Mouse (Mus musculus): ENCODE data around the gene Fam228b. TPM values are rescaled to one million over a fixed set of nuclear protein-coding genes. Genes with fewer than 3 reads are reported as not detected.
A peak's percentile ranks its signal among the peaks of the same experiment; 100 is the strongest.
"Not testable (repeated sequence)": the region's sequence is repeated elsewhere in the genome, so short reads cannot be mapped to it uniquely, and the experiment has no call there.

Gene Fam228b
- 2.8 TPM in 2 replicates for polyA plus RNA-seq (2015; fragmentation: Nextera tagmentation; extraction: Ambion mirVana)

DNA sequence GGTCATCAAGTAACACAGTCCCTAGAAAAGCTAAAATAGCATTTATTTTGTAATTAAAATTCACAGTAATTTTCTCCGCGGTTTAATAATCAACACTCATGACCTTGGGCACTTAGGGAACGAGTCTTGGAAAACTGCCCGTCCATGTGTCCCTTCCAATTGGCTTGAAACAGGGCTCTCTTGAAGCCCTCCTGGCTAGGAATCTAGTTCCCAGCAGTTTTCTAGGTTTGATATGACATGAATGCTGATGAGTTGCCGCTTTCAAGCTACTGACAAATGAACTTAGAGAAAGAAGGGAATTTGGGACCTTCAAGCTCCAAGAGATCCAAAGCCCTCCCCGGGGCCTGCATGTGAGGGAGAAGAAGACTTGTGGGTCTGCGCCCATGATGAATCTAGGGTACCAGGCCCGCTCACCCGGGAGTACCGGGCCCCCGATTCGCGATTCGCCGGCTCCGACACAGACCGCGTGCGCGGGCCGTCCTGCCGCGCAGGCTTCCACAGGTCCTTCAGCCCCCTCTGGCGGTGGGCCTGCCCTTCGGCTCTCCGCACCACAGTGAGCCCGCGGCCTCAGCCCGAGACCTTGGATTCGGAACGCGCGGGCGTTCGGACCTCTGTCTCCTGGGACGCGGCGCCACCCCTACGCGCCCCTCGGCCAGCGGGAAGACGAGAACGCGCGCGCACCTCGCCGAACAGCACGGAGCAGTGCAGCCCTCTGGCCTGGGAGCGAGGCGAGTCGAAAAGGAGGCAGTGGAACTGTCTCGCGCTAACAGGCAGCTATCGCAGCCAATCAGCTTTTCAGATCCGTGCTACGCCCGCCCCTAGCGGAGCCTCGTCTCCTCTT, at the start of gene Fam228b, which contains the start of gene Pfn4:
TSS of gene Fam228b (minus strand) at position 776 of the 841 bp plus-strand sequence.
TSS of gene Pfn4 (plus strand) at position 531 of the 841 bp plus-strand sequence.
- no peaks in the 10 kb centered on the region for H3K9me3 ChIP-seq
- 3% methylated on average over 54 of the region's 61 CpGs for WGBS
- H3K9ac ChIP-seq: peak within 1 kb of the TSS; percentile 86
- no peaks in the 10 kb centered on the region for H3K27me3 ChIP-seq (replicated peaks)
- no peaks in the 10 kb centered on the region for H3K36me3 ChIP-seq
- H3K4me2 ChIP-seq: peak within 1 kb of the TSS; percentile 78
- H3K27ac ChIP-seq (replicated peaks): peak within 1 kb of the TSS; percentile 84
- peaks cover 5% of the 10 kb centered on the region for H3K4me1 ChIP-seq
- H3K4me3 ChIP-seq: peak within 1 kb of the TSS; percentile 66
- ATAC-seq (ENCODE audit: extremely low read depth, insufficient number of reproducible peaks, low FRiP score, low TSS enrichment): peak; percentile 90

DNA sequence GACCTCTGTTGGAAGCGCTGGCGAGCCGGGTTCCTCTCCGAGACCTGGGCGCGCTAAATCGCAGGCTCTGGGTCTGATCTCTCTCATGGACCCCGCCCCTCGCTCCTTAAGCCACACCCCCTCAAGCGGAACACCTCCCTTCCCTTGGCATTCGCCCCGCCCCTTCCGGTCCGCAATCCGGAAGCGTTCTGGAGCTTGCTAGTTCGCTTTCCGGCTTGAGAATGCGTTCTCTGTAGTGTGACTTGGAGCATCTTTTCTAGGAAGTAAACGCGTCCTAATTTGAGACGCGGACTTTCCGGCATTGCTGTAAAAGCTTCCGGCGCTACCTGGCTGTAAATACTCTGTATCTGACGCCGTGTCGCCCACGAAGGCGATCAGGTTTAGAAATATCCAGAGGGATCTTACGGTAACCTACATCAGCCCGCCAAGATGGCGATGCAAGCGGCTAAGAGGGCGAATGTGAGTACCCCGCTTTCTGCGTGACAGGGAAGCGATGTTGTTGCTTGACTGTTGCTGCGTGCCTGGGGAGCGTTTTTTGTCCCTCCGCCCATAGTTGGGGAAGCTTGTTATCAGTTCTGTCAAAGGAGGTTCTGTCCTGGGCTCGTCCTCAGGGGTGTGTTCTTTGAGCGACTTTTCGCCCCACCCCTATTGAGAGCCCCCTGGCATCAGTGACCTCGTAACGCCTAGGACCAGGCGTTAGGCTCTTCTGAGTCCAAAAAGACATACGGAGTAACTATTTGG, 48.5 kb upstream of the Fam228b start, which contains the start of gene Sf3b6:
TSS of gene Sf3b6 (plus strand) at position 184 of the 741 bp plus-strand sequence.
- H3K4me3 ChIP-seq: peak within 1 kb of the TSS; percentile 89
- no peaks in the 10 kb centered on the region for H3K9me3 ChIP-seq
- H3K36me3 ChIP-seq: peaks cover 25% of the 10 kb centered on the region
- H3K9ac ChIP-seq: peak within 1 kb of the TSS; percentile 89
- no peaks in the 10 kb centered on the region for H3K27me3 ChIP-seq (replicated peaks)
- H3K4me2 ChIP-seq: peak within 1 kb of the TSS; percentile 89
- WGBS: under 1% methylated on average over 49 of the region's 49 CpGs
- peak; percentile 96 for ATAC-seq (ENCODE audit: extremely low read depth, insufficient number of reproducible peaks, low FRiP score, low TSS enrichment)
- H3K4me1 ChIP-seq: peaks cover 21% of the 10 kb centered on the region
- peak within 1 kb of the TSS; percentile 92 for H3K27ac ChIP-seq (replicated peaks)

DNA sequence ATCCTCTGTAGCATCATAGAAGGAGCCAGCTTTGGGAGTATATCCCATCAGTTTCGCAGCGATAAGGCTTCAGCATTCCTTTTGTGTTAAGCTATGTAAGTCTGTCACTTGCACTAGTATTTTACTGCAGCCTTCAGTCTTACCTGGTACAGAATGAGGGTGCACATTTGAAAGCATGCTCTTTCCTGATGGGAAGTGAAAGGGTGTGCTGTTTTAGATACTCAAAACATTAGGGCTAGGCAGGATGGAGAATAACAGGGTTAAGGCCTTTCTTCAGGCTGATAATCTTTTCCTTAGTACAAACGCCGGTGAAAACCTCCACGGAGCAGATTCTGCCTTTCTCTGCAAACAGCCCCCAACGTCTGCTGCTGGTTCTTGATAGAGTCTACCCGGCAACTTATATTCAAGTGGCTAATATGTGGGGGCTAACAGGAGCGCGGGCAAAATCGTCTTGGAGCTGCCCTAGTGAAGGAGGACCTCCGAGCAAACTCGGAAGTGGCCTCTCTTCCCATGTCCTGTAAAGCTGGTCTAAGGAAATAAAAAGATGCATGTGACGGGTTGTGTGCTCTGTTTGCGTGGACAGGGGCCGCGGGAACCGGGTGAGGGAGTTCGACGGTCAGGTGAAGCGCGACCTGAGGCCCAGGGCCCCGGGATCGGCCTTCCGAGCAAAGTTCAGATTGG, 47.8 kb upstream of the Fam228b start:
- H3K4me1 ChIP-seq: peaks cover 21% of the 10 kb centered on the region
- 7% methylated on average over 24 of the region's 24 CpGs for WGBS
- peak overlapping the region; percentile 89 for H3K9ac ChIP-seq
- ATAC-seq (ENCODE audit: extremely low read depth, insufficient number of reproducible peaks, low FRiP score, low TSS enrichment): no peak
- H3K36me3 ChIP-seq: peaks cover 18% of the 10 kb centered on the region
- no peaks in the 10 kb centered on the region for H3K9me3 ChIP-seq
- peak overlapping the region; percentile 92 for H3K27ac ChIP-seq (replicated peaks)
- H3K27me3 ChIP-seq (replicated peaks): no peaks in the 10 kb centered on the region
- peak overlapping the region; percentile 85 for H3K4me2 ChIP-seq
- H3K4me3 ChIP-seq: peak overlapping the region; percentile 89

DNA sequence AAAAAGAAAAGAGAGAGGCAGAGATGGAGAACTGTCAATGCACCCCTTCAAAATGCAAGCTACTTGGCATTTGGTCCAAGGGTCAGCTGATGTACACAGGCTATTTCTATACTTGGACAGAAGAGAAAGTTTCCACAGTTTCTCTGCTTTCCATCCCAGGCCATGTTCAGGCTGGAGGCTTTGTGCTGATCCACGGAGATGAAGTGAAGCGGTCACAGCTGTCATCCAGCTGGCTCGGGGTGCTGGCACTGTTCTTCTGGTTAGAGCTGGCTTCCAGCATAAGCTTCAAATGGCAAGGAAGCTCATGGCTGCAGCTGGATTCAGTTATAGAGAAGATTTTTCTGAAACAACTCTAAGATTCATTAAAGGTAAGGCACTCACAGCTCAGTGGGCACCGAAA, 44.6 kb upstream of the Fam228b start:
- WGBS: 83% methylated on average over 4 of the region's 4 CpGs
- H3K36me3 ChIP-seq: no peaks in the 10 kb centered on the region
- no peak for ATAC-seq (ENCODE audit: extremely low read depth, insufficient number of reproducible peaks, low FRiP score, low TSS enrichment)

DNA sequence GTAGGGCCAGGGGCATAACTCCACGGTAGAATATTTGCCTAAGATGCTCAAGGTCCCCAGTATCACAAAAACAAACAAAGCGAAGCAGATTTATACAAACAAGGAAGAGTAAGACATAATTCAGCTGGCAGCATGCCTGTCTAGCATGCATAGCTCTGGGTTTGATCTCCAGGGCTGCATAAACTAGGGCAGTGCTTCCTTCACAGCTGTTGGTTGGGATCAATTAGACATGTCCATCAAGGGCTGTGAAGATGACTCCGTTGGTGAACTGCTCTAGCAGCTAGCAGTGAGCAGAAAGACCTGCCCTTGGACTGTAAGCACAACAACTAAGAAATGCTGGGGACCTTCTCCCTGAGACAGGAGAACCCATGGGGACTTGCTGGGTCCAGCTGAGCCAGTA, 42.6 kb upstream of the Fam228b start:
- Histone ChIP-seq H3K36me3 (no peaks in the 10 kb centered on the region), H3K4me2 (no peak overlapping the region), H3K4me1 (peaks cover 6% of the 10 kb centered on the region), H3K9me3 (peaks cover 7% of the 10 kb centered on the region), H3K27me3 (replicated peaks) (no peaks in the 10 kb centered on the region), H3K9ac (no peak overlapping the region), H3K27ac (replicated peaks) (no peak overlapping the region), H3K4me3 (no peak overlapping the region)
- WGBS: 51% methylated on average over 3 of the region's 3 CpGs
- ATAC-seq (ENCODE audit: extremely low read depth, insufficient number of reproducible peaks, low FRiP score, low TSS enrichment): no peak

More for the DNA sequence above, 44.6 kb upstream of the Fam228b start:
- Histone ChIP-seq H3K4me3 (no peak overlapping the region), H3K9ac (no peak overlapping the region), H3K9me3 (peaks cover 7% of the 10 kb centered on the region), H3K27me3 (replicated peaks) (no peaks in the 10 kb centered on the region), H3K4me1 (peaks cover 16% of the 10 kb centered on the region), H3K4me2 (no peak overlapping the region), H3K27ac (replicated peaks) (no peak overlapping the region)

DNA sequence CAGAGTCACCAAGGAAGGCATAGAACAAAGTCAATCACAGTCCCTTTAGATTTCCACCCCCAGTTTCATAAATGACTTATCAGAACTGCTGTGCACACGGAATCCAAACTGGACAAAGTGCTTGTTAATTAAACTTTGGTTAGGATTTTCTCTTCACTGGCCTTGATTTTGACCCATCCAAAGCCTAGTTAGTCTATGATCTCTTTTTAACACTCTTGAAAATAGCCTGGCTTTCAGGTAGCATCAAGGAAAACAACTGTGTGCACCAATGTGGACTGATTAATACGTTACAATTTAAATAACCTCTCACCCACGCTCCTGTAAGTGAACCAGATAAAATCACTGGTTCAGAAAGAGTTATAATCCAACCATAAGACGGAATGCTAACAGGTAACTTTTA, 42.0 kb upstream of the Fam228b start:
- Histone ChIP-seq H3K36me3 (no peaks in the 10 kb centered on the region), H3K9me3 (peaks cover 7% of the 10 kb centered on the region), H3K9ac (no peak overlapping the region), H3K27ac (replicated peaks) (no peak overlapping the region), H3K27me3 (replicated peaks) (no peaks in the 10 kb centered on the region), H3K4me1 (no peaks in the 10 kb centered on the region), H3K4me3 (no peak overlapping the region), H3K4me2 (no peak overlapping the region)
- 64% methylated on average over 4 of the region's 4 CpGs for WGBS
- no peak for ATAC-seq (ENCODE audit: extremely low read depth, insufficient number of reproducible peaks, low FRiP score, low TSS enrichment)

DNA sequence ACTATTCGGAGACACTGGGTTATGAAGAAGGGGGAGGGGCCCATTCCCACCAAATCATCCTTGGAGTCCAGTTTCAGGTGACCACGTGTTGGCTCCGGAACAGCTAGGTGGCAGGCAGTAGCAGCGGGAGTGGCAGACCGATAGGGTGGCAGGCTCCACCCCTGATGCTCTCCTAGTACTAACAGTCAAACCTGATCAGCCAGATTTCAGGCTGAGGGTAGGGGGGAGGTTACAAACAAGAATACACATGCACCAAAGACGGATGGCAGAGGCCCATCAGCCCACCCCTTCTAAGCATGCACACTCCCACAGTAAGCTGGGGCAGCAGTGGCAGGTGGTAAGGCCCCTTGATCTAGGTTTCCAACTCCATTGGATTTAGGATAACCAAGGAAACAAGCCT, 28.4 kb upstream of the Fam228b start:
- not testable (repeated sequence) for H3K4me2 ChIP-seq; H3K27me3 ChIP-seq (replicated peaks); H3K4me1 ChIP-seq; H3K27ac ChIP-seq (replicated peaks); H3K4me3 ChIP-seq; H3K9ac ChIP-seq; H3K36me3 ChIP-seq; ATAC-seq (ENCODE audit: extremely low read depth, insufficient number of reproducible peaks, low FRiP score, low TSS enrichment)
- peaks cover 11% of the 10 kb centered on the region; the same call in 1 of the 2 replicates for H3K9me3 ChIP-seq
- 68% methylated on average over 6 of the region's 6 CpGs for WGBS

DNA sequence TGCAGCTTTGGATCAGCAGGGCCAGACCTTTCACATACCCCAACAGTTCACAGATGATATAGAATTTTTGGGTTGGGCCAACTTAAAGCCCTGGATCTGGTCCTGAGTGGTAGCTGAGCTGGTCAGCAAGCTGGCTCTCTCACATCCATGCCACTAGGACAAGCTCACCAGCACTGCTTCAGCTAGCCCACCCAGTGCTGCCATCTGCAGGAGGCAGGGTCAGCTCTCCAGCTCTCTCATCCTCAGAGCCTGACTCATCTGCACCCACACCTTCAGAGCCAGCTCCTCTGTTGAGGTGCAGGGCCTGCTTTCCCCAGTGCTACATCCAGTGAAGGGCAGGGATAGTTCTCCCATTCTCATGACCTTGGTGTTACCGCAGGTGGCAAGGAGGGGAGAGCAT, 24.7 kb upstream of the Fam228b start:
- H3K4me2 ChIP-seq: no peak overlapping the region
- no peak overlapping the region for H3K27ac ChIP-seq (replicated peaks)
- no peaks in the 10 kb centered on the region for H3K36me3 ChIP-seq
- no peaks in the 10 kb centered on the region for H3K27me3 ChIP-seq (replicated peaks)
- WGBS: 70% methylated on average over 1 of the region's 1 CpGs
- ATAC-seq (ENCODE audit: extremely low read depth, insufficient number of reproducible peaks, low FRiP score, low TSS enrichment): no peak
- H3K9ac ChIP-seq: no peak overlapping the region
- no peak overlapping the region for H3K4me3 ChIP-seq
- no peaks in the 10 kb centered on the region for H3K4me1 ChIP-seq
- no peaks in the 10 kb centered on the region for H3K9me3 ChIP-seq

DNA sequence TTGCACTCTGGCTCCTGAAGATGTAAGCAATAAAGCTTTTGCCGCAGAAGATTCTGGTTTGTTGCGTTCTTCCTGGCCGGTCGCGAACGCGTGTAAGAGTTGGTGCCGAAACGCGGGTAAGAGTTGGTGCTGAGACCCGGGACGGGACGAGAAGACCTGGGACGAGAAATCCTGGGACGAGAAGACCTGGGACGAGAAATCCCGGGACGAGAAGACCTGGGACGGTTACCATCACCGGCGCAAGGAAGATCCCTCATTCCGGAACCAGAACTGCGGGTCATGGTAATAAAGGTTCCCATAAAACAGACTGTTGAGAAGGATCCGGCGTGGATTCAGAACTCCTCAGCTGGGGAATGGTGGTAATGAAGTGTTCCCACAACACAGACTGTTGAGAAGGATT, 19.1 kb upstream of the Fam228b start:
- H3K9ac ChIP-seq; ATAC-seq (ENCODE audit: extremely low read depth, insufficient number of reproducible peaks, low FRiP score, low TSS enrichment); H3K4me2 ChIP-seq; H3K9me3 ChIP-seq; H3K4me1 ChIP-seq; H3K4me3 ChIP-seq; H3K27ac ChIP-seq (replicated peaks); H3K36me3 ChIP-seq; H3K27me3 ChIP-seq (replicated peaks): not testable (repeated sequence)
- WGBS: 88% methylated on average over 25 of the region's 25 CpGs

DNA sequence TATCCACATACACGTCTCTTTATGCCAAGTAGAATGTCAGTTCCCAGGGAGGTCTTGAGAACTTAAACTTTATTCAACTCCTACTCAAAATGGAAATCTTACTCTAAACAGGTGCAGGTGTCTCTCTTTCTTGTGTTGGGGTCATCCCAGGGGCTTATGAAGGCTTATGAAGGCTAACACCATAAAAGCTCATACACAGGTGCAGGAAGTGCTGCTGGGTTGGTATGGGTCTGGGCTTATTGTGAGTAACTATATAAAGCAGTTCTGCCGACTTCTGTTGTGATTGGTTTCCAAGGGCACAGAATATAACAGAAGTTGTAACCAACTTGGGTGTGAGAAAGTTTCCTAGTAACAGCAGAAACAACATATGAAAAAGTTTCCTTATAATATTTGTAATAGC, 15.4 kb upstream of the Fam228b start:
- H3K9ac ChIP-seq: no peak overlapping the region
- WGBS: 56% methylated on average over 2 of the region's 2 CpGs
- no peak overlapping the region for H3K27ac ChIP-seq (replicated peaks)
- no peaks in the 10 kb centered on the region for H3K4me1 ChIP-seq
- H3K4me3 ChIP-seq: no peak overlapping the region
- H3K27me3 ChIP-seq (replicated peaks): no peaks in the 10 kb centered on the region
- H3K9me3 ChIP-seq: no peaks in the 10 kb centered on the region
- no peak for ATAC-seq (ENCODE audit: extremely low read depth, insufficient number of reproducible peaks, low FRiP score, low TSS enrichment)
- H3K36me3 ChIP-seq: no peaks in the 10 kb centered on the region
- H3K4me2 ChIP-seq: no peak overlapping the region

DNA sequence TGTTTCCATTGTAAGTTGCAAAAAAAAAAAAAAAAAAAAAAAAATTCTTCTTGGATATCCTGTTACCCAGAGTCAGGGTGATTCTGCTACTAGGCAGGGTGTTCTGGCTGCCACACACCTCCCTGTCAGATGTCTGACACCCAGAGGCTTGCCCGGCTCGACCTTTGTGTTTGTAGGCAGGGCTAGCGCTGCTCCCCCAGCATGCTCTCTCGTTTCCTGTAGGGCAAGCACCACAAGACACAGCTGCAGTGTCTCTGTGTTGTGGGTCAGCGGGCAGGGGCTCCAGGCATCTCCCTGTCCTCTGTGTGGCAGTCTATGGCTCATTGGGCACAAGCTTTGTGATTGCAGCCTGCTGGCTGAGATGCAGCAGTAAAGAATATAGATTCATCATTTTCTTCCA, 14.5 kb upstream of the Fam228b start:
- Histone ChIP-seq H3K27me3 (replicated peaks) (no peaks in the 10 kb centered on the region), H3K4me3 (no peak overlapping the region), H3K4me1 (no peaks in the 10 kb centered on the region), H3K27ac (replicated peaks) (no peak overlapping the region), H3K4me2 (no peak overlapping the region), H3K9me3 (no peaks in the 10 kb centered on the region), H3K36me3 (no peaks in the 10 kb centered on the region), H3K9ac (no peak overlapping the region)
- ATAC-seq (ENCODE audit: extremely low read depth, insufficient number of reproducible peaks, low FRiP score, low TSS enrichment): no peak
- 50% methylated on average over 5 of the region's 5 CpGs for WGBS
